Mouse (Mus musculus) G1E-ER4 (cell line): ENCODE data around the gene Psenen. TPM values are rescaled to one million over a fixed set of nuclear protein-coding genes. Genes with fewer than 3 reads are reported as not detected.

Experiments used
- GATA1 ChIP-seq: IDR thresholded peaks from one replicate; pipeline ENCODE4 v1.8.0; 2012; ENCODE audit warnings: low read length, inconsistent platforms
- polyA plus RNA-seq: library from polyadenylated mRNA; stranded (reverse); fragments of >175 nt; gene quantifications from 2 replicates; pipeline ENCODE4 v1.2.3, GENCODE M21; 2012

Gene Psenen
- polyA plus RNA-seq, 1 experiment: 57.2 TPM

GRCm38 (mm10) chr7:30515003-30515760 lies 48.2 kb downstream of the Psenen start:
- no peak for TF ChIP-seq GATA1

Other genes with a start within 250 kb of the Psenen start
- 7.1 and 8.8 TPM in 2 replicates for gene Syne4, start 248.8 kb downstream of the Psenen start, polyA plus RNA-seq
- 0.39 and 0.44 TPM in 2 replicates for gene E130208F15Rik, start 241.9 kb downstream of the Psenen start, polyA plus RNA-seq
- 23.4 and 30.5 TPM in 2 replicates for gene Sdhaf1, start 239.7 kb downstream of the Psenen start, polyA plus RNA-seq
- gene Lrfn3, start 200.9 kb downstream of the Psenen start, polyA plus RNA-seq: not detected in 2 replicates
- gene Tyrobp, start 149.9 kb downstream of the Psenen start, polyA plus RNA-seq: 0.25 TPM in 1 of 2 replicates, not detected in the other
- not detected in 2 replicates for gene Hcst, start 143.8 kb downstream of the Psenen start, polyA plus RNA-seq
- gene Nfkbid, start 141.9 kb downstream of the Psenen start, polyA plus RNA-seq: 0.12 and 0.16 TPM in 2 replicates
- gene Aplp1, start 118.1 kb downstream of the Psenen start, polyA plus RNA-seq: not detected in 2 replicates
- not detected in 2 replicates for gene Kirrel2, start 105.9 kb downstream of the Psenen start, polyA plus RNA-seq
- gene Nphs1, start 105.3 kb downstream of the Psenen start, polyA plus RNA-seq: not detected in 2 replicates
- not detected in 2 replicates for gene Prodh2, start 70.0 kb downstream of the Psenen start, polyA plus RNA-seq
- 70.2 and 78.5 TPM in 2 replicates for gene Arhgap33, start 28.6 kb downstream of the Psenen start, polyA plus RNA-seq
- gene Hspb6, start 11.4 kb downstream of the Psenen start, polyA plus RNA-seq: 17.1 and 19.6 TPM in 2 replicates
- 32.5 and 41.8 TPM in 2 replicates for gene Proser3, start 11.3 kb downstream of the Psenen start, polyA plus RNA-seq
- 145 and 158 TPM in 2 replicates for gene Lin37, start 3.8 kb downstream of the Psenen start, polyA plus RNA-seq
- gene U2af1l4, start 326 bp downstream of the Psenen start, polyA plus RNA-seq: 85.2 and 111 TPM in 2 replicates
- 2.4 and 5.3 TPM in 2 replicates for gene Gm49396, start 283 bp downstream of the Psenen start, polyA plus RNA-seq
- 3.7 and 8.3 TPM in 2 replicates for gene Igflr1, start 1.8 kb upstream of the Psenen start, polyA plus RNA-seq
- 137 and 147 TPM in 2 replicates for gene Kmt2b, start 25.1 kb upstream of the Psenen start, polyA plus RNA-seq
- 0.31 and 0.49 TPM in 2 replicates for gene Zbtb32, start 35.3 kb upstream of the Psenen start, polyA plus RNA-seq
- gene Upk1a, start 49.2 kb upstream of the Psenen start, polyA plus RNA-seq: 1.4 and 2.7 TPM in 2 replicates
- gene Cox6b1, start 62.5 kb upstream of the Psenen start, polyA plus RNA-seq: 98.1 and 264 TPM in 2 replicates
- gene Etv2, start 72.2 kb upstream of the Psenen start, polyA plus RNA-seq: not detected in 2 replicates
- 415 and 519 TPM in 2 replicates for gene Rbm42, start 86.7 kb upstream of the Psenen start, polyA plus RNA-seq
- 38.7 and 69.6 TPM in 2 replicates for gene Haus5, start 101.4 kb upstream of the Psenen start, polyA plus RNA-seq
- not detected in 2 replicates for gene Pmis2, start 108.0 kb upstream of the Psenen start, polyA plus RNA-seq
- not detected in 2 replicates for gene 2200002J24Rik, start 135.3 kb upstream of the Psenen start, polyA plus RNA-seq
- gene Atp4a, start 148.6 kb upstream of the Psenen start, polyA plus RNA-seq: not detected in 2 replicates
- gene Tmem147, start 165.9 kb upstream of the Psenen start, polyA plus RNA-seq: 197 and 201 TPM in 2 replicates
- not detected in 2 replicates for gene Gapdhs, start 180.1 kb upstream of the Psenen start, polyA plus RNA-seq
- gene Sbsn, start 187.8 kb upstream of the Psenen start, polyA plus RNA-seq: 5.3 and 6.4 TPM in 2 replicates
- gene Dmkn, start 200.1 kb upstream of the Psenen start, polyA plus RNA-seq: 0.17 TPM in 1 of 2 replicates, not detected in the other
- not detected in 2 replicates for gene Krtdap, start 224.3 kb upstream of the Psenen start, polyA plus RNA-seq